Mouse (Mus musculus): Measurements from ENCODE around the gene Zbtb16.

GRCm38 (mm10) chr9:48822586-48823318 is 13.3 kb downstream of the Zbtb16 start:
- TF ChIP-seq POLR2A (IDR thresholded peaks at IDR 0.05; ENCODE audit: insufficient read length, low read depth) (no peak), POLR2AphosphoS2 (IDR thresholded peaks at IDR 0.05; ENCODE audit: insufficient read length, low read depth) (no peak), E2F4 (IDR thresholded peaks at IDR 0.05; ENCODE audit: insufficient read depth) (no peak), USF1 (IDR thresholded peaks at IDR 0.05; ENCODE audit: low read depth) (no peak), MYOG (IDR thresholded peaks at IDR 0.05; ENCODE audit: control insufficient read depth in 1 of 3, insufficient read depth in 1 of 3, insufficient read length in 2 of 3, low read depth in 2 of 3) (no peak), CEBPB (IDR thresholded peaks at IDR 0.05; ENCODE audit: insufficient read depth, poor library complexity, severe bottlenecking) (no peak)
